Mouse (Mus musculus): ENCODE results near the gene Car5b. TPM values are rescaled to one million over a fixed set of nuclear protein-coding genes. Genes with fewer than 3 reads are reported as not detected.
A peak's percentile ranks its signal among the peaks of the same experiment; 100 is the strongest.

Gene Car5b
- 0.30 and 0.37 TPM in 2 replicates for polyA plus RNA-seq (2014; fragmentation: Nextera tagmentation; extraction: Ambion mirVana)

GRCm38 (mm10) chrX:164027607-164028289, at the start of gene Car5b:
Gene Car5b, minus strand, starts transcription at chrX:164027997.
- H3K4me2 ChIP-seq = peak within 1 kb of the TSS; percentile 46
- H3K4me3 ChIP-seq (ENCODE audit: low read depth, low read length) = peak within 1 kb of the TSS; percentile 23; the same call in 1 of the 2 replicates
- no peaks in the 10 kb centered on the region for H3K9me3 ChIP-seq (ENCODE audit: control insufficient read depth, low read length)
- WGBS = 15% methylated on average over 20 of the region's 22 CpGs
- H3K36me3 ChIP-seq (ENCODE audit: control insufficient read depth, insufficient read depth, low read length) = no peaks in the 10 kb centered on the region
- no peak within 1 kb of the TSS for H3K9ac ChIP-seq (ENCODE audit: low read length)
- no peaks in the 10 kb centered on the region for H3K4me1 ChIP-seq (ENCODE audit: control insufficient read depth, insufficient read depth, low read length)
- DNase-seq (ENCODE audit: low spot score, missing footprints) (peak; percentile 97), ATAC-seq (ENCODE audit: low FRiP score) (peak; percentile 99)
- H3K27ac ChIP-seq (ENCODE audit: low read depth, low read length) = no peak within 1 kb of the TSS
- no peaks in the 10 kb centered on the region; the same call in 1 of the 2 replicates for H3K27me3 ChIP-seq (ENCODE audit: control insufficient read depth, insufficient read depth, low read length)

GRCm38 (mm10) chrX:164076040-164076775, 48.4 kb upstream of the Car5b start, which contains the start of gene Siah1b:
Gene Siah1b, minus strand, starts transcription at chrX:164076493.
- H3K4me2 ChIP-seq = peak within 1 kb of the TSS; percentile 54
- no peaks in the 10 kb centered on the region for H3K27me3 ChIP-seq (ENCODE audit: control insufficient read depth, insufficient read depth, low read length)
- peak within 1 kb of the TSS; percentile 50 for H3K4me3 ChIP-seq (ENCODE audit: low read depth, low read length)
- WGBS = 24% methylated on average over 54 of the region's 54 CpGs
- no peaks in the 10 kb centered on the region for H3K9me3 ChIP-seq (ENCODE audit: control insufficient read depth, low read length)
- peak within 1 kb of the TSS; percentile 67 for H3K27ac ChIP-seq (ENCODE audit: low read depth, low read length)
- peak; percentile 97 for DNase-seq (ENCODE audit: low spot score, missing footprints)
- ATAC-seq (ENCODE audit: low FRiP score) = peak; percentile 99
- peak within 1 kb of the TSS; percentile 69 for H3K9ac ChIP-seq (ENCODE audit: low read length)
- H3K4me1 ChIP-seq (ENCODE audit: control insufficient read depth, insufficient read depth, low read length) = no peaks in the 10 kb centered on the region; the same call in 1 of the 2 replicates
- no peaks in the 10 kb centered on the region for H3K36me3 ChIP-seq (ENCODE audit: control insufficient read depth, insufficient read depth, low read length)

GRCm38 (mm10) chrX:164068968-164069367, 41.2 kb upstream of the Car5b start:
- no peaks in the 10 kb centered on the region for H3K27me3 ChIP-seq (ENCODE audit: control insufficient read depth, insufficient read depth, low read length)

GRCm38 (mm10) chrX:164066185-164066584, 38.4 kb upstream of the Car5b start:
- H3K27ac ChIP-seq (ENCODE audit: low read depth, low read length) = no peak overlapping the region
- H3K9me3 ChIP-seq (ENCODE audit: control insufficient read depth, low read length) = no peaks in the 10 kb centered on the region
- ATAC-seq (ENCODE audit: low FRiP score) = peak; percentile 85
- H3K4me1 ChIP-seq (ENCODE audit: control insufficient read depth, insufficient read depth, low read length) = no peaks in the 10 kb centered on the region
- peak; percentile 83 for DNase-seq (ENCODE audit: low spot score, missing footprints)
- no peaks in the 10 kb centered on the region for H3K36me3 ChIP-seq (ENCODE audit: control insufficient read depth, insufficient read depth, low read length)
- no peak overlapping the region for H3K4me2 ChIP-seq
- H3K27me3 ChIP-seq (ENCODE audit: control insufficient read depth, insufficient read depth, low read length) = no peaks in the 10 kb centered on the region
- H3K9ac ChIP-seq (ENCODE audit: low read length) = no peak overlapping the region
- 13% methylated on average over 2 of the region's 2 CpGs for WGBS
- H3K4me3 ChIP-seq (ENCODE audit: low read depth, low read length) = no peak overlapping the region

More at GRCm38 (mm10) chrX:164068968-164069367, 41.2 kb upstream of the Car5b start:
- DNase-seq (ENCODE audit: low spot score, missing footprints) = no peak
- no peaks in the 10 kb centered on the region for H3K4me1 ChIP-seq (ENCODE audit: control insufficient read depth, insufficient read depth, low read length)
- H3K4me3 ChIP-seq (ENCODE audit: low read depth, low read length) = no peak overlapping the region
- H3K4me2 ChIP-seq = no peak overlapping the region
- no peak overlapping the region for H3K27ac ChIP-seq (ENCODE audit: low read depth, low read length)
- no peak for ATAC-seq (ENCODE audit: low FRiP score)
- H3K9me3 ChIP-seq (ENCODE audit: control insufficient read depth, low read length) = no peaks in the 10 kb centered on the region
- WGBS = 88% methylated on average over 4 of the region's 4 CpGs
- H3K36me3 ChIP-seq (ENCODE audit: control insufficient read depth, insufficient read depth, low read length) = no peaks in the 10 kb centered on the region
- no peak overlapping the region for H3K9ac ChIP-seq (ENCODE audit: low read length)

- no peak for ATAC-seq (ENCODE audit: low FRiP score)
- Histone ChIP-seq H3K27me3 (ENCODE audit: control insufficient read depth, insufficient read depth, low read length) (peaks cover 3% of the 10 kb centered on the region), H3K27ac (ENCODE audit: low read depth, low read length) (no peak overlapping the region), H3K4me1 (ENCODE audit: control insufficient read depth, insufficient read depth, low read length) (no peaks in the 10 kb centered on the region), H3K4me3 (ENCODE audit: low read depth, low read length) (no peak overlapping the region), H3K4me2 (no peak overlapping the region), H3K36me3 (ENCODE audit: control insufficient read depth, insufficient read depth, low read length) (no peaks in the 10 kb centered on the region), H3K9ac (ENCODE audit: low read length) (no peak overlapping the region), H3K9me3 (ENCODE audit: control insufficient read depth, low read length) (no peaks in the 10 kb centered on the region)
- no peak for DNase-seq (ENCODE audit: low spot score, missing footprints)
- WGBS = 70% methylated on average over 4 of the region's 4 CpGs
Measured at GRCm38 (mm10) chrX:164059070-164059469, 31.3 kb upstream of the Car5b start.

- Histone ChIP-seq H3K9me3 (ENCODE audit: control insufficient read depth, low read length) (no peaks in the 10 kb centered on the region), H3K27ac (ENCODE audit: low read depth, low read length) (no peak overlapping the region), H3K9ac (ENCODE audit: low read length) (no peak overlapping the region), H3K4me2 (no peak overlapping the region), H3K27me3 (ENCODE audit: control insufficient read depth, insufficient read depth, low read length) (peaks cover 3% of the 10 kb centered on the region), H3K4me1 (ENCODE audit: control insufficient read depth, insufficient read depth, low read length) (no peaks in the 10 kb centered on the region), H3K36me3 (ENCODE audit: control insufficient read depth, insufficient read depth, low read length) (no peaks in the 10 kb centered on the region), H3K4me3 (ENCODE audit: low read depth, low read length) (no peak overlapping the region)
- WGBS = 86% methylated on average over 3 of the region's 3 CpGs
- DNase-seq (ENCODE audit: low spot score, missing footprints) (no peak), ATAC-seq (ENCODE audit: low FRiP score) (no peak)
Measured at GRCm38 (mm10) chrX:164058523-164058922, 30.7 kb upstream of the Car5b start.

GRCm38 (mm10) chrX:164055726-164056125, 27.9 kb upstream of the Car5b start:
- Histone ChIP-seq H3K9me3 (ENCODE audit: control insufficient read depth, low read length) (no peaks in the 10 kb centered on the region), H3K27ac (ENCODE audit: low read depth, low read length) (no peak overlapping the region), H3K9ac (ENCODE audit: low read length) (no peak overlapping the region), H3K4me3 (ENCODE audit: low read depth, low read length) (no peak overlapping the region), H3K27me3 (ENCODE audit: control insufficient read depth, insufficient read depth, low read length) (peaks cover 3% of the 10 kb centered on the region), H3K4me2 (no peak overlapping the region), H3K36me3 (ENCODE audit: control insufficient read depth, insufficient read depth, low read length) (no peaks in the 10 kb centered on the region), H3K4me1 (ENCODE audit: control insufficient read depth, insufficient read depth, low read length) (no peaks in the 10 kb centered on the region)
- DNase-seq (ENCODE audit: low spot score, missing footprints) = no peak
- no peak for ATAC-seq (ENCODE audit: low FRiP score)
- WGBS = 87% methylated on average over 4 of the region's 4 CpGs

GRCm38 (mm10) chrX:164046736-164047135, 18.9 kb upstream of the Car5b start:
- no peaks in the 10 kb centered on the region for H3K4me1 ChIP-seq (ENCODE audit: control insufficient read depth, insufficient read depth, low read length)
- H3K9me3 ChIP-seq (ENCODE audit: control insufficient read depth, low read length) = no peaks in the 10 kb centered on the region
- H3K9ac ChIP-seq (ENCODE audit: low read length) = no peak overlapping the region
- H3K36me3 ChIP-seq (ENCODE audit: control insufficient read depth, insufficient read depth, low read length) = no peaks in the 10 kb centered on the region
- 85% methylated on average over 2 of the region's 2 CpGs for WGBS
- H3K4me3 ChIP-seq (ENCODE audit: low read depth, low read length) = no peak overlapping the region
- H3K27ac ChIP-seq (ENCODE audit: low read depth, low read length) = no peak overlapping the region
- no peak for DNase-seq (ENCODE audit: low spot score, missing footprints)
- no peak overlapping the region for H3K4me2 ChIP-seq
- no peak for ATAC-seq (ENCODE audit: low FRiP score)
- no peaks in the 10 kb centered on the region for H3K27me3 ChIP-seq (ENCODE audit: control insufficient read depth, insufficient read depth, low read length)

- Histone ChIP-seq H3K27me3 (ENCODE audit: control insufficient read depth, insufficient read depth, low read length) (no peaks in the 10 kb centered on the region; the same call in 1 of the 2 replicates), H3K4me2 (no peak overlapping the region), H3K4me3 (ENCODE audit: low read depth, low read length) (no peak overlapping the region), H3K36me3 (ENCODE audit: control insufficient read depth, insufficient read depth, low read length) (no peaks in the 10 kb centered on the region), H3K27ac (ENCODE audit: low read depth, low read length) (no peak overlapping the region), H3K9ac (ENCODE audit: low read length) (no peak overlapping the region), H3K9me3 (ENCODE audit: control insufficient read depth, low read length) (no peaks in the 10 kb centered on the region), H3K4me1 (ENCODE audit: control insufficient read depth, insufficient read depth, low read length) (no peaks in the 10 kb centered on the region)
- no peak for ATAC-seq (ENCODE audit: low FRiP score)
- DNase-seq (ENCODE audit: low spot score, missing footprints) = no peak
- 73% methylated on average over 13 of the region's 13 CpGs for WGBS
Measured at GRCm38 (mm10) chrX:164042069-164042468, 14.3 kb upstream of the Car5b start.

All from midbrain, embryonic 11.5 days (tissue).